Mouse (Mus musculus): Measurements from ENCODE around the gene Tspan7.

DNA sequence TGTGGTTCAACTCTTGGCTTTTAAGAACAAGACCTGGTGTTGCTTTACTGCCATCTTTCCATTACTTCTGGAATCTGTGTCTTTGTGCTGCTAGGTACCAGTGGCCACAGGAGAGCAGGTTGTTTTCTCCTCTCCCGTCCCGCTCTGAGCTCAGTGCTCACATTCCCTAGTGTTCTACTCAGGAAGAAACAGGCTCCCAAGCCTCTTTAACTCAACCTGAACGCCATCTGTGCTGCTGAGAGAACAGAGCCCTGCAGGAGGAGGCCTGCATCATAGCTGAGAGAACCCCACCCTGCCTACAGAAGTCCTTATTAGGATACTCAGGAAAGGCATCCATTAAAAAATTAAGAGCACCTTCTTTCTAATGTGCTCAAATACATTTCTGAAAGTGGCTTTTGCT, 80.9 kb downstream of the Tspan7 start:
- TF ChIP-seq CTCF (IDR thresholded peaks at IDR 0.05; ENCODE audit: extremely low read depth, insufficient read length, insufficient replicate concordance, low read depth, low read length) (no peak), POLR2A (IDR thresholded peaks at IDR 0.05; ENCODE audit: low read depth, low read length) (no peak)
